Mouse (Mus musculus) hindbrain, embryonic 15.5 days (tissue): ENCODE measurements at regions not wholly inside any gene's neighbourhood (a gene's known extent, or its start where the extent isn't known, plus 50 kb on each side); places are given as distances from the start of the nearest gene placed in this dataset.

Experiments
- ATAC-seq: fragments of 200-750 bp; cut with Nextera tagmentation; 2 replicates; pipeline ENCODE4 v1.8.0; 2017; ENCODE audit warnings: low read depth, moderate number of reproducible peaks, moderate TSS enrichment; ENCODE audit not compliant: low FRiP score
- H3K27ac ChIP-seq: fragments of 300-500 bp; sonication (generic); replicated peaks from 2 replicates; pipeline ENCODE4 v1.5.1; 2015; ENCODE audit warnings: mild to moderate bottlenecking, inconsistent platforms
- H3K27me3 ChIP-seq: fragments of 300-500 bp; sonication (generic); 2 replicates; pipeline ENCODE4 v1.6.1; 2015; ENCODE audit warnings: control low read depth, inconsistent platforms
- H3K36me3 ChIP-seq: fragments of 300-500 bp; sonication (generic); 2 replicates; pipeline ENCODE4 v1.6.1; 2015; ENCODE audit warnings: control low read depth, inconsistent platforms
- H3K4me1 ChIP-seq: fragments of 300-500 bp; sonication (generic); replicated peaks from 2 replicates; pipeline ENCODE4 v1.6.1; 2015; ENCODE audit warnings: control low read depth, inconsistent platforms
- H3K4me2 ChIP-seq: fragments of 300-500 bp; sonication (generic); 2 replicates; pipeline ENCODE4 v1.6.1; 2015; ENCODE audit warnings: moderate library complexity, mild to moderate bottlenecking, inconsistent platforms
- H3K4me3 ChIP-seq: fragments of 300-500 bp; sonication (generic); 2 replicates; pipeline ENCODE4 v1.5.1; 2015; ENCODE audit warnings: mild to moderate bottlenecking, inconsistent platforms
- H3K9ac ChIP-seq: fragments of 300-500 bp; sonication (generic); 2 replicates; pipeline ENCODE4 v1.6.1; 2015; ENCODE audit warnings: inconsistent platforms
- H3K9me3 ChIP-seq: fragments of 300-500 bp; sonication (generic); 2 replicates; pipeline ENCODE4 v1.6.1; 2016; ENCODE audit warnings: control low read depth, inconsistent platforms
- WGBS: fragments of 180-500 bp; shearing (Covaris S2); methylation state at CpG from one replicate; pipeline ENCODE4 v1.1.7; 2015; 5-methylcytosine and 5-hydroxymethylcytosine counted together

- Histone ChIP-seq H3K4me3 (no peak overlapping the region), H3K4me2 (no peak overlapping the region), H3K9ac (no peak overlapping the region), H3K4me1 (no peaks in the 10 kb centered on the region), H3K27ac (no peak overlapping the region), H3K9me3 (no peaks in the 10 kb centered on the region), H3K27me3 (no peaks in the 10 kb centered on the region), H3K36me3 (no peaks in the 10 kb centered on the region)
- no peak for ATAC-seq
- 74% methylated on average over 13 of the region's 13 CpGs for WGBS
Observed at GRCm38 (mm10) chr2:115483418-115484288, 97.9 kb upstream of the BC052040 start.

GRCm38 (mm10) chr2:115488465-115488864, 93.1 kb upstream of the BC052040 start:
- Histone ChIP-seq H3K36me3 (no peaks in the 10 kb centered on the region), H3K4me1 (no peaks in the 10 kb centered on the region), H3K27me3 (no peaks in the 10 kb centered on the region), H3K27ac (no peak overlapping the region), H3K4me3 (no peak overlapping the region), H3K9ac (no peak overlapping the region), H3K4me2 (no peak overlapping the region), H3K9me3 (no peaks in the 10 kb centered on the region)
- WGBS = 73% methylated on average over 4 of the region's 4 CpGs
- ATAC-seq = no peak

- no peaks in the 10 kb centered on the region for H3K36me3 ChIP-seq
- H3K4me2 ChIP-seq = no peak overlapping the region
- WGBS = 67% methylated on average over 2 of the region's 2 CpGs
- no peak overlapping the region for H3K4me3 ChIP-seq
- no peak overlapping the region for H3K9ac ChIP-seq
- H3K9me3 ChIP-seq = no peaks in the 10 kb centered on the region
- no peaks in the 10 kb centered on the region for H3K4me1 ChIP-seq
- no peak for ATAC-seq
- no peaks in the 10 kb centered on the region for H3K27me3 ChIP-seq
- no peak overlapping the region for H3K27ac ChIP-seq
Observed at GRCm38 (mm10) chr2:115493020-115493419, 88.5 kb upstream of the BC052040 start.

- WGBS = 80% methylated on average over 2 of the region's 2 CpGs
- no peak for ATAC-seq
- H3K9me3 ChIP-seq = no peaks in the 10 kb centered on the region
Observed at GRCm38 (mm10) chr2:115499904-115500303, 81.6 kb upstream of the BC052040 start.

GRCm38 (mm10) chr2:115509527-115509926, 72.0 kb upstream of the BC052040 start:
- Histone ChIP-seq H3K4me2 (peak overlapping the region; percentile 27), H3K4me1 (peaks cover 11% of the 10 kb centered on the region), H3K27me3 (no peaks in the 10 kb centered on the region), H3K4me3 (no peak overlapping the region), H3K9me3 (no peaks in the 10 kb centered on the region), H3K36me3 (no peaks in the 10 kb centered on the region), H3K27ac (no peak overlapping the region), H3K9ac (no peak overlapping the region)
- ATAC-seq = no peak
- WGBS = 24% methylated on average over 10 of the region's 10 CpGs

More at GRCm38 (mm10) chr2:115499904-115500303, 81.6 kb upstream of the BC052040 start:
- Histone ChIP-seq H3K4me1 (no peaks in the 10 kb centered on the region), H3K27me3 (no peaks in the 10 kb centered on the region), H3K4me3 (no peak overlapping the region), H3K9ac (no peak overlapping the region), H3K36me3 (no peaks in the 10 kb centered on the region), H3K4me2 (no peak overlapping the region), H3K27ac (no peak overlapping the region)

- Histone ChIP-seq H3K9me3 (no peaks in the 10 kb centered on the region), H3K27me3 (0 out of 2 replicates have a peak, but pooled peaks cover 1% of the 10 kb centered on the region), H3K4me3 (no peak overlapping the region), H3K4me1 (peaks cover 11% of the 10 kb centered on the region), H3K9ac (no peak overlapping the region), H3K4me2 (no peak overlapping the region), H3K36me3 (no peaks in the 10 kb centered on the region), H3K27ac (no peak overlapping the region)
- ATAC-seq = no peak
- WGBS = 67% methylated on average over 3 of the region's 3 CpGs
Observed at GRCm38 (mm10) chr2:115511146-115511545, 70.4 kb upstream of the BC052040 start.

- Histone ChIP-seq H3K4me2 (no peak overlapping the region), H3K9me3 (no peaks in the 10 kb centered on the region), H3K4me3 (no peak overlapping the region), H3K4me1 (peaks cover 11% of the 10 kb centered on the region), H3K9ac (no peak overlapping the region), H3K27ac (no peak overlapping the region), H3K36me3 (no peaks in the 10 kb centered on the region), H3K27me3 (0 out of 2 replicates have a peak, but pooled peaks cover 2% of the 10 kb centered on the region)
- ATAC-seq = no peak
- 72% methylated on average over 14 of the region's 14 CpGs for WGBS
Observed at GRCm38 (mm10) chr2:115511612-115512525, 69.6 kb upstream of the BC052040 start.

GRCm38 (mm10) chr2:115512891-115513290, 68.6 kb upstream of the BC052040 start:
- Histone ChIP-seq H3K4me2 (no peak overlapping the region), H3K9ac (no peak overlapping the region), H3K4me1 (peaks cover 11% of the 10 kb centered on the region), H3K27me3 (0 out of 2 replicates have a peak, but pooled peaks cover 2% of the 10 kb centered on the region), H3K36me3 (no peaks in the 10 kb centered on the region), H3K27ac (no peak overlapping the region), H3K4me3 (no peak overlapping the region), H3K9me3 (no peaks in the 10 kb centered on the region)
- ATAC-seq = no peak
- 83% methylated on average over 8 of the region's 8 CpGs for WGBS

GRCm38 (mm10) chr2:115513774-115514231, 67.7 kb upstream of the BC052040 start:
- no peaks in the 10 kb centered on the region for H3K9me3 ChIP-seq
- 0 out of 2 replicates have a peak overlapping the region, but pooled peaks have one; percentile 17 for H3K27ac ChIP-seq
- WGBS = 10% methylated on average over 8 of the region's 8 CpGs
- 0 out of 2 replicates have a peak, but pooled peaks cover 2% of the 10 kb centered on the region for H3K27me3 ChIP-seq
- no peak overlapping the region for H3K9ac ChIP-seq
- H3K4me3 ChIP-seq = no peak overlapping the region
- ATAC-seq = no peak
- peak overlapping the region; percentile 24 for H3K4me2 ChIP-seq
- H3K36me3 ChIP-seq = no peaks in the 10 kb centered on the region
- H3K4me1 ChIP-seq = peaks cover 11% of the 10 kb centered on the region

- Histone ChIP-seq H3K4me3 (no peak overlapping the region), H3K36me3 (no peaks in the 10 kb centered on the region), H3K9ac (no peak overlapping the region), H3K4me2 (no peak overlapping the region), H3K27me3 (0 out of 2 replicates have a peak, but pooled peaks cover 2% of the 10 kb centered on the region), H3K27ac (no peak overlapping the region), H3K4me1 (peaks cover 7% of the 10 kb centered on the region), H3K9me3 (no peaks in the 10 kb centered on the region)
- 13% methylated on average over 9 of the region's 9 CpGs for WGBS
- 0 out of 2 replicates have a peak, but pooled peaks have one; percentile 71 for ATAC-seq
Observed at GRCm38 (mm10) chr2:115514831-115515428, 66.6 kb upstream of the BC052040 start.

- no peaks in the 10 kb centered on the region for H3K36me3 ChIP-seq
- no peak for ATAC-seq
- H3K4me2 ChIP-seq = no peak overlapping the region
- no peak overlapping the region for H3K4me3 ChIP-seq
- 0 out of 2 replicates have a peak, but pooled peaks cover 2% of the 10 kb centered on the region for H3K27me3 ChIP-seq
- 70% methylated on average over 6 of the region's 6 CpGs for WGBS
- H3K9me3 ChIP-seq = no peaks in the 10 kb centered on the region
- H3K27ac ChIP-seq = no peak overlapping the region
- no peak overlapping the region for H3K9ac ChIP-seq
- H3K4me1 ChIP-seq = peaks cover 7% of the 10 kb centered on the region
Observed at GRCm38 (mm10) chr2:115515470-115515869, 66.0 kb upstream of the BC052040 start.
